Mouse (Mus musculus): ENCODE measurements around the gene Bpifa6. TPM values are rescaled to one million over a fixed set of nuclear protein-coding genes. Genes with fewer than 3 reads are reported as not detected.

Bpifa6 gene
- not detected in 2 replicates for polyA plus RNA-seq (2014; fragmentation: Nextera tagmentation; extraction: Ambion mirVana)

DNA sequence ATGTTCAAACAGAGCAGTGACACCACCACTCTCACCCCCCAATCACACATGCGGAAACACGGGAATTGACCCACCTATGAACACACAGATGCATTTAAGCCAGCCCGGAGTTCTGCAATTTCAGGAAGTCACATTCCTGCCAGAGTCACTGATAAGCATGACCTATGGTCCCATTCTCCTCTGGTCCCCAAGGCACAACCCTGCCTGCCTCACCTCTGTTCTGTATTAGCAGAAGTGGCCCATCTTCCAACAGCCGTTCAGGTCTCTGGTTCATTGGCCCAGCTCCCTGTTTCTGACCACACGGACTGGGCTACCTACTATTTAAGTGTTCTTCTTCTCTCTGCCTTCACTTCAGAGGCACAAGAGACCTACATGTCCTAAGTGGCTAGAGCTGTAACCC, at the start of gene Bpifa6:
TSS of gene Bpifa6 (plus strand) at position 364 of the 400 bp plus-strand sequence.
- Histone ChIP-seq H3K27me3 (ENCODE audit: control insufficient read depth, insufficient read depth, low read length) (no peaks in the 10 kb centered on the region), H3K9me3 (ENCODE audit: control insufficient read depth, low read length) (no peaks in the 10 kb centered on the region), H3K4me1 (ENCODE audit: control insufficient read depth, insufficient read depth, low read length) (no peaks in the 10 kb centered on the region), H3K9ac (ENCODE audit: low read length) (no peak within 1 kb of the TSS), H3K27ac (ENCODE audit: low read depth, low read length) (no peak within 1 kb of the TSS), H3K36me3 (ENCODE audit: control insufficient read depth, insufficient read depth, low read length) (no peaks in the 10 kb centered on the region), H3K4me2 (no peak within 1 kb of the TSS), H3K4me3 (ENCODE audit: low read depth, low read length) (no peak within 1 kb of the TSS)
- DNase-seq (ENCODE audit: low spot score, missing footprints) (no peak), ATAC-seq (ENCODE audit: low FRiP score) (no peak)
- 95% methylated on average over 5 of the region's 5 CpGs for WGBS

DNA sequence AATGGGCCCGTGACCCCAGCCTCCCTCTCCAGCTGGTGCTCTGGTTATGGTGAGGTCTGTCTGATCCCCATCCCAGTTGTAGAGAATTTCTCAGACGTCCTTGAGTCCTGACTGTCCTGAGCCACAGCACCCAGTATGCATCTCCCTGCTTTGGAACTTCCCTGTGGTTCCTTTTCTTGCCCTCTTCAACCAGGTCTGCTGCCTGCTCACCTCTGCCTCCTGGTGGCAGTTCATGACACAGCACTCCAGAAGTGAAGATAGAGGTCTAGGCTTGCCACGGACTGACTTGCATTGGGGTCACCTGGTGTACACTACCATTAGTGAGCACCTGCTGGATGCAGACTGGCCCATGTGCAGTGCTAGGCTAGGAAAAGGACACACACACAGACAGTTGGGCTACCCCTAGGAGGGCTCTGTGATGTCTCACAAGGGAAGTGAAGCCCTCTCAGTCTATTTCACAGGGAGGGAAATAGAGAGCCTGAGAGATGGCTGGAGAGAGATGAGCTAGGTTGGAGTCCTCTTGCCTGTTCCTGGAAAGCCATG, 44.8 kb upstream of the Bpifa6 start:
- ATAC-seq (ENCODE audit: low FRiP score) (no peak), DNase-seq (ENCODE audit: low spot score, missing footprints) (peak; percentile 94)
- H3K9ac ChIP-seq (ENCODE audit: low read length) = no peak overlapping the region
- H3K36me3 ChIP-seq (ENCODE audit: control insufficient read depth, insufficient read depth, low read length) = no peaks in the 10 kb centered on the region
- H3K4me2 ChIP-seq = no peak overlapping the region
- WGBS = 49% methylated on average over 3 of the region's 3 CpGs
- H3K27ac ChIP-seq (ENCODE audit: low read depth, low read length) = no peak overlapping the region
- no peak overlapping the region for H3K4me3 ChIP-seq (ENCODE audit: low read depth, low read length)
- H3K9me3 ChIP-seq (ENCODE audit: control insufficient read depth, low read length) = no peaks in the 10 kb centered on the region
- no peaks in the 10 kb centered on the region for H3K27me3 ChIP-seq (ENCODE audit: control insufficient read depth, insufficient read depth, low read length)
- peaks cover 3% of the 10 kb centered on the region for H3K4me1 ChIP-seq (ENCODE audit: control insufficient read depth, insufficient read depth, low read length)

DNA sequence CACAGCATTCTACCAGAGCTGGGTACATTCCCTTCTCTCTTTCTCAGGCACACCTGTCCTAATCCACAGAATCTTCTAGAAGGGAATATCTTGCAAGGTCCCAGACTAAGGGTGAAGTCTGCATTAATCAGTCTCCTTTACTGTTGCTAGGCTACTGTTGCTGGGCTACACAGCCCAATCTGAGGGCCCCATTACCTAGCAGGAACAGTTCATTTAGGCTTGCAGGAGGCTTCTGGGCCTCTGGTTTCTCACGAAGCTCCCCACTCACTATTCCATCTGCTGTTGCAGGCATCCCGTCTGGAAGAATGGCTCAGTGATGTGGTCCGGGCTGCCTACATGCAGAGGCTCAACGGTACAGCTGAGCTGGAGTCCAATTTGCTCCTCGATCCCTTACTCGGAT, 43.6 kb upstream of the Bpifa6 start:
- no peak for DNase-seq (ENCODE audit: low spot score, missing footprints)
- WGBS = 63% methylated on average over 6 of the region's 6 CpGs
- no peak for ATAC-seq (ENCODE audit: low FRiP score)
- Histone ChIP-seq H3K9ac (ENCODE audit: low read length) (no peak overlapping the region), H3K4me2 (no peak overlapping the region), H3K4me3 (ENCODE audit: low read depth, low read length) (no peak overlapping the region), H3K27me3 (ENCODE audit: control insufficient read depth, insufficient read depth, low read length) (no peaks in the 10 kb centered on the region), H3K27ac (ENCODE audit: low read depth, low read length) (no peak overlapping the region), H3K36me3 (ENCODE audit: control insufficient read depth, insufficient read depth, low read length) (no peaks in the 10 kb centered on the region), H3K9me3 (ENCODE audit: control insufficient read depth, low read length) (no peaks in the 10 kb centered on the region), H3K4me1 (ENCODE audit: control insufficient read depth, insufficient read depth, low read length) (peaks cover 3% of the 10 kb centered on the region)

DNA sequence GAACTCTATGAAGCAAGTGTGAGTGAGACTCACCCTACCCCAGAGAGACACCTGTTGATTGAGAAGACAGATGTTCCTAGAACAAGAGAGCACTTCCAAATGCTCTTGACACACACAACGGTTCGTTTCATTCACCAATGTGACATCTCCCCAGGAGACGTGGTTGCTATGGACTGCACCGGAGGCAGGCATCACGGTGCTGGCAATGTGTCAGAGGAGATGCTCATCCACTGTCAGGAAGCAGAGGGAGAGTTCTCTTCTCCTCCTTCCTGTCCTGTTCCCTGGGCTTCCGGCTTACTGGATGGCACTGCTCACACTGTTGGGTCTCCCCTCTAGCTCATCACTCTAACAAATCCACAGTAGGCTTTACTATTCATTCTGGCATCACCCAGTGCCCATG, 41.4 kb upstream of the Bpifa6 start:
- no peak overlapping the region for H3K9ac ChIP-seq (ENCODE audit: low read length)
- H3K27ac ChIP-seq (ENCODE audit: low read depth, low read length) = no peak overlapping the region
- no peaks in the 10 kb centered on the region for H3K36me3 ChIP-seq (ENCODE audit: control insufficient read depth, insufficient read depth, low read length)
- H3K4me1 ChIP-seq (ENCODE audit: control insufficient read depth, insufficient read depth, low read length) = peaks cover 3% of the 10 kb centered on the region
- ATAC-seq (ENCODE audit: low FRiP score) (no peak), DNase-seq (ENCODE audit: low spot score, missing footprints) (no peak)
- no peak overlapping the region for H3K4me2 ChIP-seq
- WGBS = 79% methylated on average over 6 of the region's 6 CpGs
- no peaks in the 10 kb centered on the region for H3K27me3 ChIP-seq (ENCODE audit: control insufficient read depth, insufficient read depth, low read length)
- no peak overlapping the region for H3K4me3 ChIP-seq (ENCODE audit: low read depth, low read length)
- no peaks in the 10 kb centered on the region for H3K9me3 ChIP-seq (ENCODE audit: control insufficient read depth, low read length)

DNA sequence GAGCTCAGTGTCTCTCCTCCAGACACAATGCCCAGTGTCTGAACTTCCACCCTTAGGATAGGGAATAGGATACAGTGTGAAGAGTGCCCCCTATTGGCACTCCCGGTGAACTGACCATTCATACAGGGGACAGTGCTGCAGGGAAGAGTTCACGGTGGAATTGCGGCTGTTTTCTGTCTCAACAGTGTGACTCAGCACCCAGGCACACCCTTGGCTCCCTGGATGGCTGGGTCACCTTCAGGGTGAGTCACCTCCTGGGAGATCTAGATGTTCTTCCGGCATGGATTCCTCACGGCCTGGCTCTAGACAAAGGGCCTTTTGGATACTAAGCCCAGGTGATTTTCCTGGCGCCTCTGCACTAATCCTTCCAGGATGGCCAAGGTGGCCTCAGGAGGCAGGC, 39.4 kb upstream of the Bpifa6 start:
- Histone ChIP-seq H3K4me1 (ENCODE audit: control insufficient read depth, insufficient read depth, low read length) (peaks cover 3% of the 10 kb centered on the region), H3K4me3 (ENCODE audit: low read depth, low read length) (no peak overlapping the region), H3K9me3 (ENCODE audit: control insufficient read depth, low read length) (no peaks in the 10 kb centered on the region), H3K27ac (ENCODE audit: low read depth, low read length) (no peak overlapping the region), H3K36me3 (ENCODE audit: control insufficient read depth, insufficient read depth, low read length) (no peaks in the 10 kb centered on the region), H3K9ac (ENCODE audit: low read length) (no peak overlapping the region), H3K4me2 (no peak overlapping the region), H3K27me3 (ENCODE audit: control insufficient read depth, insufficient read depth, low read length) (no peaks in the 10 kb centered on the region)
- 89% methylated on average over 6 of the region's 6 CpGs for WGBS
- ATAC-seq (ENCODE audit: low FRiP score) (no peak), DNase-seq (ENCODE audit: low spot score, missing footprints) (no peak)

DNA sequence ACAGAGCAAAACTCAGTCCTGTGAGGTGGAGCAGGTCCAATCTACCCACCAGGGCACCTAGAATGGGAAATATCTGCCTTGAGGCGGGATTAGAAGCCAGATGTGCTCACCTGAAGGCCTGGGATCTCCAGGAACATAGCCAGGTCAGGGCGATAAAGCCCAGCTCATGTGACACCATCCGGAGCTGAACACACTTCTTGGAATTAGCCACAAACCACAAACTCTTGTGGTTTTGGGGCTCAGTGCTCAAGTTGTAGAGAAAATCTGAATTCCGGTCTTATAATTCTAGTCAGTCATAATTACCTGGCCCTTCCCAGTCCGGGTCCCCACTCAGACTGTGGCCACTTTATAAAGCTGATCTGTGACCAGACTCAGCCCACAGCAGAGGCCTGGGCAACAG, 36.9 kb upstream of the Bpifa6 start, which contains the start of gene Bpifb4:
TSS of gene Bpifb4 (plus strand) at position 370 of the 400 bp plus-strand sequence.
- Histone ChIP-seq H3K4me3 (ENCODE audit: low read depth, low read length) (no peak within 1 kb of the TSS), H3K36me3 (ENCODE audit: control insufficient read depth, insufficient read depth, low read length) (no peaks in the 10 kb centered on the region), H3K27ac (ENCODE audit: low read depth, low read length) (no peak within 1 kb of the TSS), H3K9me3 (ENCODE audit: control insufficient read depth, low read length) (no peaks in the 10 kb centered on the region), H3K4me1 (ENCODE audit: control insufficient read depth, insufficient read depth, low read length) (no peaks in the 10 kb centered on the region; the same call in 1 of the 2 replicates), H3K27me3 (ENCODE audit: control insufficient read depth, insufficient read depth, low read length) (no peaks in the 10 kb centered on the region), H3K4me2 (no peak within 1 kb of the TSS), H3K9ac (ENCODE audit: low read length) (no peak within 1 kb of the TSS)
- DNase-seq (ENCODE audit: low spot score, missing footprints) (no peak), ATAC-seq (ENCODE audit: low FRiP score) (no peak)
- 87% methylated on average over 5 of the region's 5 CpGs for WGBS

DNA sequence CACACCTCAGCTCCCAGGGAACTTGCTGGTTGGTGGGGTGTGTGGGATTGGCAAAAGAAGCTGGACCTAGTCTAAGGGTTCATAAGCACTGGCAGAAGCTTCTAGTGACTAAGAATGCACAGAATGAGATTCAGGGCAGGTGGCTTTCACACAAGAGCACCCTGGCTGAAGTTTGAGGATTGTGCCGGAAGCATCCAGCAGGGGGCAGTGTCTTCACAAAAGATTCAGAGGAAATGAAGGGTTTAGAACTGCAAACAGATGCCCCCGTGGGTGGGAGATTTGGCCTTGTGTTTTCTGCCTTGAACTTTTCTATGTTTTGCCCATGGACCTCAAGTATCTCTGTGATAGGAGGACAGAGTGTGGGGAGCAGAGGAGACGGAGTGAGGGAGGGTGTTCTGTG, 31.2 kb upstream of the Bpifa6 start:
- no peaks in the 10 kb centered on the region for H3K36me3 ChIP-seq (ENCODE audit: control insufficient read depth, insufficient read depth, low read length)
- 47% methylated on average over 3 of the region's 3 CpGs for WGBS
- peak; percentile 97 for DNase-seq (ENCODE audit: low spot score, missing footprints)

DNA sequence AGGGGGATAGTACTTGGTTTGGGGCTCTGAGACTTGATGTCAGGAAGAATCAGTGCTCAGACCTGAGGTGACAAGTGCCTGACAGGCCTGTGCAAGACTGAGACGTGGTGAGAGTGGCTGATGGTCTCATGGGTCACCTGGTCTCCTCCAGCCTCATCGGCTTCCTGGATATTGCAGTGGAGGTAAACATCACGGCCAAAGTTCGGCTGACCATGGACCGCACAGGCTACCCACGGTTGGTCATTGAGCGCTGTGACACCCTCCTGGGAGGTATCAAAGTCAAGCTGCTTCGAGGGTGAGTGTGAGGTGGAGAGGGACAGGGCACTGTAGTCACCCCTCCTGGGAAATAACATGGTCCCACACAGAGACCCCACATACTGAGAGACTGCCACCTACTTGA, 30.2 kb upstream of the Bpifa6 start:
- no peaks in the 10 kb centered on the region for H3K4me1 ChIP-seq (ENCODE audit: control insufficient read depth, insufficient read depth, low read length)
- ATAC-seq (ENCODE audit: low FRiP score) (no peak), DNase-seq (ENCODE audit: low spot score, missing footprints) (no peak)
- H3K27ac ChIP-seq (ENCODE audit: low read depth, low read length) = no peak overlapping the region
- H3K4me3 ChIP-seq (ENCODE audit: low read depth, low read length) = no peak overlapping the region
- H3K4me2 ChIP-seq = no peak overlapping the region
- H3K9me3 ChIP-seq (ENCODE audit: control insufficient read depth, low read length) = no peaks in the 10 kb centered on the region
- no peak overlapping the region for H3K9ac ChIP-seq (ENCODE audit: low read length)
- no peaks in the 10 kb centered on the region for H3K27me3 ChIP-seq (ENCODE audit: control insufficient read depth, insufficient read depth, low read length)
- no peaks in the 10 kb centered on the region for H3K36me3 ChIP-seq (ENCODE audit: control insufficient read depth, insufficient read depth, low read length)
- 86% methylated on average over 8 of the region's 8 CpGs for WGBS

More for the DNA sequence above, 31.2 kb upstream of the Bpifa6 start:
- no peak overlapping the region for H3K27ac ChIP-seq (ENCODE audit: low read depth, low read length)
- no peak overlapping the region for H3K4me2 ChIP-seq
- no peaks in the 10 kb centered on the region for H3K27me3 ChIP-seq (ENCODE audit: control insufficient read depth, insufficient read depth, low read length)
- H3K9me3 ChIP-seq (ENCODE audit: control insufficient read depth, low read length) = no peaks in the 10 kb centered on the region
- no peak overlapping the region for H3K4me3 ChIP-seq (ENCODE audit: low read depth, low read length)
- no peak for ATAC-seq (ENCODE audit: low FRiP score)
- no peaks in the 10 kb centered on the region for H3K4me1 ChIP-seq (ENCODE audit: control insufficient read depth, insufficient read depth, low read length)
- no peak overlapping the region for H3K9ac ChIP-seq (ENCODE audit: low read length)

DNA sequence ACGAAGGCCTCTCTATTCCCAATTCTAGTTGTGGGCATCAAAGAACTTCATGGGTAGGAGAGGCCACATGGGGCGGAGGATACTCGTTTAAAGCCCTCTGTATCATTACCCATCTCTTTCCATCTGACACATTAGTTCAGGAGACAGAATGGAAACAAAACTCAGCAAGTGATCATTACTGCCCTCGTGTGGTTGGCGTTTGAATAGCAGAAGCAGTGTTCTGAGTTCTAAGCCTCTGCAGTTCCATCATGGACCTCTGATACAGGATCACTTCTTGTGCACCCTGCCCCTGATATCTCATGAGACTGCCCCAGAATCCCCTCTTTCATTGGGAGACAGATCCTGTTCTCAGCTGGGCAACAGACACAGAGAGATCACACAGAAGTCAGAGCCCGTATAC, 21.8 kb upstream of the Bpifa6 start:
- DNase-seq (ENCODE audit: low spot score, missing footprints) (peak; percentile 97), ATAC-seq (ENCODE audit: low FRiP score) (no peak)
- H3K27me3 ChIP-seq (ENCODE audit: control insufficient read depth, insufficient read depth, low read length) = no peaks in the 10 kb centered on the region
- H3K4me2 ChIP-seq = no peak overlapping the region
- H3K36me3 ChIP-seq (ENCODE audit: control insufficient read depth, insufficient read depth, low read length) = no peaks in the 10 kb centered on the region
- H3K4me3 ChIP-seq (ENCODE audit: low read depth, low read length) = no peak overlapping the region
- no peaks in the 10 kb centered on the region for H3K9me3 ChIP-seq (ENCODE audit: control insufficient read depth, low read length)
- no peaks in the 10 kb centered on the region for H3K4me1 ChIP-seq (ENCODE audit: control insufficient read depth, insufficient read depth, low read length)
- WGBS = 30% methylated on average over 6 of the region's 6 CpGs
- H3K9ac ChIP-seq (ENCODE audit: low read length) = no peak overlapping the region
- no peak overlapping the region for H3K27ac ChIP-seq (ENCODE audit: low read depth, low read length)
